Mouse (Mus musculus): ENCODE data around the gene Tmem63a. TPM values are rescaled to one million over a fixed set of nuclear protein-coding genes. Genes with fewer than 3 reads are reported as not detected.

Gene Tmem63a
- polyA plus RNA-seq, 1 experiment = 42.5 TPM

DNA sequence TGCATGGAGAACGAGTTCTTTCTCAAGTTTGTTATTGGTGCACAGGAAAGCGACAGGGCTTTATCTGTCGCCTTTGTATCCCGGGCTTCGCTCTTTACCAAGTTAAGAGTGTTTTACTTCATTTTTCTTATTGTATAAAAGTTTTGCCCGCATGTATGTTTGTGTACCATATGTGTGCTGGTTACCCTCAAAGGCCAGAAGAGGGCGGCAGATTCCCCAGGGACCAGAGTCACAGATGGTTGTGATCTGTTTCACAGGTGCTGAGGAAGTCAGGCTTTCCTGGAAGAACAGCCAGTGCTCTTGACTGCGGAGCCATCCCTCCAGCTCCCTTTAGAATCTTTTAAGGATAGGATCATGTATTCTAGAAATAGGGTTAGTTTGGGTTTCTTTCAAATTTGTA lies 44.6 kb downstream of the Tmem63a start:
- Histone ChIP-seq H3K4me1 (ENCODE audit: control insufficient read depth, insufficient read depth, insufficient read length) (no peaks in the 10 kb centered on the region), H3K4me3 (ENCODE audit: extremely low read depth, insufficient read depth, insufficient read length) (no peak overlapping the region), H3K36me3 (ENCODE audit: control insufficient read depth, insufficient read depth, low read length) (peaks cover 12% of the 10 kb centered on the region), H3K27me3 (ENCODE audit: control insufficient read depth, insufficient read depth, low read length) (no peaks in the 10 kb centered on the region), H3K27ac (ENCODE audit: insufficient read depth, low read length) (no peak overlapping the region)
- no peak for DNase-seq (ENCODE audit: low read depth in 1 of 2, low spot score in 2 of 2)
- WGBS = 90% methylated on average over 8 of the region's 8 CpGs
- TF ChIP-seq POLR2A (IDR thresholded peaks at IDR 0.05; ENCODE audit: low read depth, low read length) (no peak), CTCF (IDR thresholded peaks at IDR 0.05; ENCODE audit: extremely low read depth, insufficient read depth, insufficient read length, insufficient replicate concordance) (no peak)

- DNase-seq (ENCODE audit: low read depth in 1 of 2, low spot score in 2 of 2) = peak; percentile 47 to 66
- Histone ChIP-seq H3K27me3 (ENCODE audit: control insufficient read depth, insufficient read depth, low read length) (no peaks in the 10 kb centered on the region), H3K4me1 (ENCODE audit: control insufficient read depth, insufficient read depth, insufficient read length) (no peaks in the 10 kb centered on the region), H3K4me3 (ENCODE audit: extremely low read depth, insufficient read depth, insufficient read length) (no peak overlapping the region), H3K36me3 (ENCODE audit: control insufficient read depth, insufficient read depth, low read length) (peaks cover 14% of the 10 kb centered on the region), H3K27ac (ENCODE audit: insufficient read depth, low read length) (no peak overlapping the region)
- TF ChIP-seq CTCF (IDR thresholded peaks at IDR 0.05; ENCODE audit: extremely low read depth, insufficient read depth, insufficient read length, insufficient replicate concordance) (peak; percentile 95), POLR2A (IDR thresholded peaks at IDR 0.05; ENCODE audit: low read depth, low read length) (no peak)
- WGBS = 2% methylated on average over 9 of the region's 9 CpGs
These were observed 45.6 kb downstream of the Tmem63a start for GRCm38 (mm10) chr1:180987759-180988158.

DNA sequence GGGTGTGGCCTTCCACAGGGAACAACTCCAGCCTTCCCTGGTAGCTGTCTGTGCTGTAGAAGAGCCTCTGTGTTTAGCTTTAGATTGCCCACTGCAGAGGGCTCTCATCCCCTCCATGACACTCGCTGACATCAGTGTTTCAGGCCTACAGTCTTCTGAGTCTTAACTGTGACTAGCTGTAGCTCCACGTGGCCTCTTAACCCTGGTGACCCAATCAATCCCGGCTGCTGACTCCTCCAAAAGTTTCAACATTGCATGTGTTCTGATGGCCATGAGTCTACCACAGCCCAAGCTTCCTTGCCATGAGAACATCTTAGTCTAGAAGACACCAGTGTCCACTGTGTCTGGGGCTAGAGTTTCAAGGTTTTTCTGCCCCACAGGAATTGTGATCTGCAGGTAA lies 48.5 kb downstream of the Tmem63a start:
- Histone ChIP-seq H3K4me3 (ENCODE audit: extremely low read depth, insufficient read depth, insufficient read length) (no peak overlapping the region), H3K36me3 (ENCODE audit: control insufficient read depth, insufficient read depth, low read length) (peaks cover 18% of the 10 kb centered on the region), H3K27ac (ENCODE audit: insufficient read depth, low read length) (no peak overlapping the region), H3K27me3 (ENCODE audit: control insufficient read depth, insufficient read depth, low read length) (no peaks in the 10 kb centered on the region), H3K4me1 (ENCODE audit: control insufficient read depth, insufficient read depth, insufficient read length) (no peaks in the 10 kb centered on the region)
- WGBS = 67% methylated on average over 3 of the region's 3 CpGs
- TF ChIP-seq CTCF (IDR thresholded peaks at IDR 0.05; ENCODE audit: extremely low read depth, insufficient read depth, insufficient read length, insufficient replicate concordance) (no peak), POLR2A (IDR thresholded peaks at IDR 0.05; ENCODE audit: low read depth, low read length) (no peak)
- DNase-seq (ENCODE audit: low read depth in 1 of 2, low spot score in 2 of 2) = no peak

DNA sequence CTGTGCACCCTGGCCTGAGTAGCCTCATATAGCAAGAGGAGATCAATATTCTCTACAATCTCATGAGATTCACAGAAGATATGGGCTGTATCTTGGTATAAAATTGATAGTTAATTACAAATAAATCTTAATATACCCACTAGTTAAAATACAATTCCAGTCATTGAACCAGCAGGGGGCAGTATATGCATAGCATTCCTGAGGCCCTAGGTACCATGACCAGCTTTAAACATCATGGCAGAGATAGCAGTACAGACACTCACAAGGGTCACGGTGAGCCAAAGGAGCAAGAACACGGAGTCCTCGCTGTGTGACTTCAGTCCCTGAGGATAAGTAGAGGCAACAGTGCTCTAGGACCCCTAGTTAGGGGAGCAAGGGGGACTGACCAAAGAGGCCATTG lies 50.0 kb downstream of the Tmem63a start:
- peaks cover 23% of the 10 kb centered on the region for H3K36me3 ChIP-seq (ENCODE audit: control insufficient read depth, insufficient read depth, low read length)
- TF ChIP-seq POLR2A (IDR thresholded peaks at IDR 0.05; ENCODE audit: low read depth, low read length) (no peak), CTCF (IDR thresholded peaks at IDR 0.05; ENCODE audit: extremely low read depth, insufficient read depth, insufficient read length, insufficient replicate concordance) (peak; percentile 24; the same call in 1 of the 2 replicates)
- H3K4me3 ChIP-seq (ENCODE audit: extremely low read depth, insufficient read depth, insufficient read length) = no peak overlapping the region
- no peaks in the 10 kb centered on the region for H3K4me1 ChIP-seq (ENCODE audit: control insufficient read depth, insufficient read depth, insufficient read length)
- no peaks in the 10 kb centered on the region for H3K27me3 ChIP-seq (ENCODE audit: control insufficient read depth, insufficient read depth, low read length)
- WGBS = 54% methylated on average over 3 of the region's 3 CpGs
- DNase-seq (ENCODE audit: low read depth in 1 of 2, low spot score in 2 of 2) = peak; percentile 29 to 43
- no peak overlapping the region for H3K27ac ChIP-seq (ENCODE audit: insufficient read depth, low read length)

GRCm38 (mm10) chr1:181000501-181001092 lies 58.5 kb downstream of the Tmem63a start:
- no peaks in the 10 kb centered on the region for H3K27me3 ChIP-seq (ENCODE audit: control insufficient read depth, insufficient read depth, low read length)
- H3K36me3 ChIP-seq (ENCODE audit: control insufficient read depth, insufficient read depth, low read length) = peaks cover 7% of the 10 kb centered on the region
- 79% methylated on average over 10 of the region's 10 CpGs for WGBS
- TF ChIP-seq CTCF (IDR thresholded peaks at IDR 0.05; ENCODE audit: extremely low read depth, insufficient read depth, insufficient read length, insufficient replicate concordance) = no peak
- no peak for TF ChIP-seq POLR2A (IDR thresholded peaks at IDR 0.05; ENCODE audit: low read depth, low read length)
- no peak for DNase-seq (ENCODE audit: low read depth in 1 of 2, low spot score in 2 of 2)
- H3K4me3 ChIP-seq (ENCODE audit: extremely low read depth, insufficient read depth, insufficient read length) = no peak overlapping the region
- no peak overlapping the region for H3K27ac ChIP-seq (ENCODE audit: insufficient read depth, low read length)
- no peaks in the 10 kb centered on the region for H3K4me1 ChIP-seq (ENCODE audit: control insufficient read depth, insufficient read depth, insufficient read length)

DNA sequence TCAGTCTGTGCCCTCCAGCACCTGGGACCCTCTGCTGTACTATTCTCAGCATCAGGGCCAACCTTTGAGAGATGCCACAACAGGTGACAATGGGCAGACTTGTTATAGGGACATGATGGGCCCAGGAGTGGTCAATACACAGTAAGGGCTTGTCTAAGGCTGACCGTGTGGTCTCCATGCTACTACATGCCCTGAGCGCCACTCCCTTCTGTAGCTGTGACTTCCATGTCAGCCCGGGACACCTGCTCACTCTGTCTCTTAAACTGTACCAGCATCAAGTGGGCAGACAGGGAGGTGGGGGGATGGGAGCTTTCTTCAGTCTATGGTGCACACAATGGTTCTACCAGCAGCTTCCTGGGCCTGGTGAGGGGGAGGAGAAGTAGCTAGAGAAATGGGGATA lies 59.1 kb downstream of the Tmem63a start:
- TF ChIP-seq CTCF (IDR thresholded peaks at IDR 0.05; ENCODE audit: extremely low read depth, insufficient read depth, insufficient read length, insufficient replicate concordance) (no peak), POLR2A (IDR thresholded peaks at IDR 0.05; ENCODE audit: low read depth, low read length) (no peak)
- H3K4me1 ChIP-seq (ENCODE audit: control insufficient read depth, insufficient read depth, insufficient read length) = no peaks in the 10 kb centered on the region
- WGBS = 85% methylated on average over 3 of the region's 3 CpGs

DNA sequence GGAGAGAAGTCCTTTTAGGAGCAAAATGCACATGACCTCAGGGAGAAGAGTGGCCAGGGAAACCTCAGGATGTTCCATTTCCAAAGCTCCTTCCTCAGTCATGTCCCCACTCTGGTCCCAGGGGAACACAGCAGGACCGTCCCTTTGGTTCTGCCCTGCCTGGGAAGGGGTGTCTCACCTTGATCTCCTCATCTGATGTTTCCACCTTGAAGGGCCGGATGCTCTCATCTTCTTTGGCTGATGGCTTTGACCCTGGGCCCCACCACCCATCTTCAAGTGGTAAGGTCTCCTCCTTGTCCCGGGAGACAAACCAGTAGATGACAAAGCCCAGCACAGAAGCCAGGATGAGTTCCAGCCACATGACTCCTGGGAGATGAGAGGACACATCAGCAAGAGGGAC lies 59.5 kb downstream of the Tmem63a start:
- Histone ChIP-seq H3K27ac (ENCODE audit: insufficient read depth, low read length) (no peak overlapping the region), H3K27me3 (ENCODE audit: control insufficient read depth, insufficient read depth, low read length) (no peaks in the 10 kb centered on the region), H3K4me3 (ENCODE audit: extremely low read depth, insufficient read depth, insufficient read length) (no peak overlapping the region), H3K4me1 (ENCODE audit: control insufficient read depth, insufficient read depth, insufficient read length) (no peaks in the 10 kb centered on the region), H3K36me3 (ENCODE audit: control insufficient read depth, insufficient read depth, low read length) (peaks cover 1% of the 10 kb centered on the region; the same call in 1 of the 2 replicates)
- no peak for DNase-seq (ENCODE audit: low read depth in 1 of 2, low spot score in 2 of 2)
- no peak for TF ChIP-seq POLR2A (IDR thresholded peaks at IDR 0.05; ENCODE audit: low read depth, low read length)
- TF ChIP-seq CTCF (IDR thresholded peaks at IDR 0.05; ENCODE audit: extremely low read depth, insufficient read depth, insufficient read length, insufficient replicate concordance) = no peak
- WGBS = 85% methylated on average over 3 of the region's 3 CpGs

More for the DNA sequence above, 59.1 kb downstream of the Tmem63a start:
- Histone ChIP-seq H3K27ac (ENCODE audit: insufficient read depth, low read length) (no peak overlapping the region), H3K27me3 (ENCODE audit: control insufficient read depth, insufficient read depth, low read length) (no peaks in the 10 kb centered on the region), H3K36me3 (ENCODE audit: control insufficient read depth, insufficient read depth, low read length) (peaks cover 1% of the 10 kb centered on the region; the same call in 1 of the 2 replicates), H3K4me3 (ENCODE audit: extremely low read depth, insufficient read depth, insufficient read length) (no peak overlapping the region)
- no peak for DNase-seq (ENCODE audit: low read depth in 1 of 2, low spot score in 2 of 2)
